Mouse (Mus musculus): Measurements from ENCODE around the gene Spaar. TPM values are rescaled to one million over a fixed set of nuclear protein-coding genes. Genes with fewer than 3 reads are reported as not detected.

The Spaar gene
- total RNA-seq, 2 experiments from 2014 or later, result 0.57 to 1.1 TPM

- no peak for DNase-seq (ENCODE audit: extremely low spot score in 1 of 2, low spot score in 1 of 2)
These were observed 1.9 kb upstream of the Spaar start for GRCm38 (mm10) chr4:43727718-43728575.

GRCm38 (mm10) chr4:43728576-43728954 is 1.3 kb upstream of the Spaar start:
- DNase-seq (ENCODE audit: extremely low spot score in 1 of 2, low spot score in 1 of 2), result no peak

- DNase-seq (ENCODE audit: extremely low spot score in 1 of 2, low spot score in 1 of 2), result no peak
These were observed 708 bp upstream of the Spaar start for GRCm38 (mm10) chr4:43729126-43729525.

GRCm38 (mm10) chr4:43730750-43731297 is 990 bp downstream of the Spaar start:
- no peak for DNase-seq (ENCODE audit: extremely low spot score in 1 of 2, low spot score in 1 of 2)

- no peak for DNase-seq (ENCODE audit: extremely low spot score in 1 of 2, low spot score in 1 of 2)
These were observed 2.3 kb downstream of the Spaar start for GRCm38 (mm10) chr4:43732171-43732570.

GRCm38 (mm10) chr4:43733186-43733585 is 3.4 kb downstream of the Spaar start:
- DNase-seq (ENCODE audit: extremely low spot score in 1 of 2, low spot score in 1 of 2), result no peak

- DNase-seq (ENCODE audit: extremely low spot score in 1 of 2, low spot score in 1 of 2), result no peak
These were observed 7.3 kb downstream of the Spaar start for GRCm38 (mm10) chr4:43737144-43737543.

GRCm38 (mm10) chr4:43738989-43739674 is 9.3 kb downstream of the Spaar start:
- DNase-seq (ENCODE audit: extremely low spot score in 1 of 2, low spot score in 1 of 2), result no peak

- no peak for DNase-seq (ENCODE audit: extremely low spot score in 1 of 2, low spot score in 1 of 2)
These were observed 11.7 kb downstream of the Spaar start for GRCm38 (mm10) chr4:43741526-43741925.

GRCm38 (mm10) chr4:43742637-43743036 is 12.8 kb downstream of the Spaar start:
- DNase-seq (ENCODE audit: extremely low spot score in 1 of 2, low spot score in 1 of 2), result no peak

- no peak for DNase-seq (ENCODE audit: extremely low spot score in 1 of 2, low spot score in 1 of 2)
These were observed 13.3 kb downstream of the Spaar start for GRCm38 (mm10) chr4:43743099-43743498.

GRCm38 (mm10) chr4:43745187-43745586 is 15.4 kb downstream of the Spaar start:
- no peak for DNase-seq (ENCODE audit: extremely low spot score in 1 of 2, low spot score in 1 of 2)

GRCm38 (mm10) chr4:43757213-43757612 is 27.4 kb downstream of the Spaar start:
- no peak for DNase-seq (ENCODE audit: extremely low spot score in 1 of 2, low spot score in 1 of 2)

GRCm38 (mm10) chr4:43759571-43760418 is 30.0 kb downstream of the Spaar start:
- peak in 1 of 2 experiments; percentile 8 for DNase-seq (ENCODE audit: extremely low spot score in 1 of 2, low spot score in 1 of 2)

- DNase-seq (ENCODE audit: extremely low spot score in 1 of 2, low spot score in 1 of 2), result peak in 1 of 2 experiments; percentile 59
These were observed 30.6 kb downstream of the Spaar start for GRCm38 (mm10) chr4:43760460-43760859.

GRCm38 (mm10) chr4:43761336-43761735 is 31.5 kb downstream of the Spaar start:
- DNase-seq (ENCODE audit: extremely low spot score in 1 of 2, low spot score in 1 of 2), result no peak

- DNase-seq (ENCODE audit: extremely low spot score in 1 of 2, low spot score in 1 of 2), result peak; percentile 28 to 61
These were observed 33.6 kb downstream of the Spaar start for GRCm38 (mm10) chr4:43763410-43763809.

GRCm38 (mm10) chr4:43768341-43768740 is 38.5 kb downstream of the Spaar start:
- DNase-seq (ENCODE audit: extremely low spot score in 1 of 2, low spot score in 1 of 2), result no peak

- DNase-seq (ENCODE audit: extremely low spot score in 1 of 2, low spot score in 1 of 2), result no peak
These were observed 39.5 kb downstream of the Spaar start for GRCm38 (mm10) chr4:43769374-43769773.

- no peak for DNase-seq (ENCODE audit: extremely low spot score in 1 of 2, low spot score in 1 of 2)
These were observed 41.1 kb downstream of the Spaar start, which contains the start of gene Olfr159 for GRCm38 (mm10) chr4:43770909-43771308. Olfr159 (minus strand) TSS chr4:43771009.
